Mouse (Mus musculus) liver, embryonic 14.5 days (tissue): ENCODE results near the gene Gm26938.

Source experiments
- CTCF ChIP-seq: IDR thresholded peaks from 2 replicates; pipeline ENCODE4 v1.5.1; 2016; ENCODE audit warnings: antibody characterized with exemption, low read depth, control low read depth
- EP300 ChIP-seq: IDR thresholded peaks from 2 replicates; pipeline ENCODE4 v1.6.1; 2016; ENCODE audit warnings: antibody characterized with exemption, low read depth

DNA sequence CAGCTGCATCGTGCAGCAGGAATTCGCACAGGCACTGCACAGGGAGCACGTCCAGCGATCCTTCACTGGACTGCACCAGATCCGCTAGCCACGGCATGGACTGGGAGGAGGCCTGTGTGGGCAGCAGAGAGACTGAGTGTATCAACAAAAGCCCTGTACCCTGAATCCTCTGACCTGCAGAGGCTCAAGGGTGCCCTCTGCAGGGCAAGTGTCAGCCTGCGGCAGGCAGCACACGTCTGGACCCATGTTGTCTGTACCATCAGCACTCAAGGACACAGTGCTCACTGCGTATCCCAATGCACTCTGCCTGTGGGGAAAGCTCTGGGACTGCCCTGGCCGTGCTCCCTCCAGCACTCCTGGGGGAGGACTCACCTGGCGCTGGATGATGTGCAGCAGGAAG is 61.9 kb downstream of the Gm26938 start:
- TF ChIP-seq EP300 (no peak), CTCF (peak; percentile 91)
